Mouse (Mus musculus) frontal cortex, adult (tissue): ENCODE measurements around the gene Brox.
"Not testable (repeated sequence)": the region's sequence is repeated elsewhere in the genome, so short reads cannot be mapped to it uniquely, and the experiment has no call there.

Experiments
- ATAC-seq: cut with Nextera tagmentation; 2 replicates; pipeline ENCODE4 v1.9.2; 2017; ENCODE audit warnings: mild to moderate bottlenecking, moderate library complexity, mixed read lengths; ENCODE audit not compliant: low TSS enrichment

Gene Brox

DNA sequence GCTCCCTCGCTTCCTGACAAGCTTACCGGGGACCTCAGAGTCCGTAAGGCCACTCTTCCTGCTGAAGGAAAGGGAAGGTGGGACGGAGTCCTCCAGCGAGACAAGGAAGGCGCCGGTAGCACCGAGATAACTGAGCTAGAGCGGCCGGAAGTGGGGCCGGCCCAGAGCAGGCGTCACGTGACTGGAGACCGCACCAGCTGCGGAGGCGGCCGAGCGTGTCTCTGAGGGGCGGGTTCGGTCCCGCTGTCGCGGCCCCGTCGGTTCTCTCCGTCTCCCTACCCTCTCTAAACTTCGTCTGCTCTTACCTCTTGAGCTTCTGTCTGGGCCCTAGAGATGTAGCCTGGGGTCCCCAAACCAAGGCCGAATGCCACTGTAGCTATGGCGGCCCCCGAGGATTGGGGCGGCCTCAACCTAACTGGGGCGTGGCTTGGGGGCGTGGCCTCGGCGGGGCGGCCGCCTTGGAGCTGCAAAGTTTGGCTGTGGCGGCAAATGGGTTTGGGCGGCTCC is at the start of gene Brox:
Gene Brox (minus strand): TSS at position 393 of the 507 bp plus-strand sequence.
- peak; percentile 90 for ATAC-seq

DNA sequence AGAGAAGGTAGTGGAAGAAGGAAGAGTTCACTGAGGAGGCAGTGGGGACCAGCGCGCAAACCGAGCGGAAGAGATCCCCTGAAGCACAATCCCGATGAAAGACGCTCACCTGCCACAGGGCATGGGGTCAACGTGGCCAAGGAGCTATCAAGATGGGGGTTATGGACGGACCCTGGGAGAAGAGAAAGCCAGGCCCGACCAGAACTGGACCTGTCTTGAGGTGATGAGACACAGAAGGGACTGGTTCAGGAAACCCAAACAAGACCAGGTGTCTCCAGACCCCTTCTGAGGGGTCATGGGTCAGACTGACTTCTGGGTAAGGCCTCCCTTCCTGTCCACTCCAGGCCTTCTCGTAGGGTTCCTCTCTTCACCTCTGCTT is 48.7 kb upstream of the Brox start:
- no peak for ATAC-seq

DNA sequence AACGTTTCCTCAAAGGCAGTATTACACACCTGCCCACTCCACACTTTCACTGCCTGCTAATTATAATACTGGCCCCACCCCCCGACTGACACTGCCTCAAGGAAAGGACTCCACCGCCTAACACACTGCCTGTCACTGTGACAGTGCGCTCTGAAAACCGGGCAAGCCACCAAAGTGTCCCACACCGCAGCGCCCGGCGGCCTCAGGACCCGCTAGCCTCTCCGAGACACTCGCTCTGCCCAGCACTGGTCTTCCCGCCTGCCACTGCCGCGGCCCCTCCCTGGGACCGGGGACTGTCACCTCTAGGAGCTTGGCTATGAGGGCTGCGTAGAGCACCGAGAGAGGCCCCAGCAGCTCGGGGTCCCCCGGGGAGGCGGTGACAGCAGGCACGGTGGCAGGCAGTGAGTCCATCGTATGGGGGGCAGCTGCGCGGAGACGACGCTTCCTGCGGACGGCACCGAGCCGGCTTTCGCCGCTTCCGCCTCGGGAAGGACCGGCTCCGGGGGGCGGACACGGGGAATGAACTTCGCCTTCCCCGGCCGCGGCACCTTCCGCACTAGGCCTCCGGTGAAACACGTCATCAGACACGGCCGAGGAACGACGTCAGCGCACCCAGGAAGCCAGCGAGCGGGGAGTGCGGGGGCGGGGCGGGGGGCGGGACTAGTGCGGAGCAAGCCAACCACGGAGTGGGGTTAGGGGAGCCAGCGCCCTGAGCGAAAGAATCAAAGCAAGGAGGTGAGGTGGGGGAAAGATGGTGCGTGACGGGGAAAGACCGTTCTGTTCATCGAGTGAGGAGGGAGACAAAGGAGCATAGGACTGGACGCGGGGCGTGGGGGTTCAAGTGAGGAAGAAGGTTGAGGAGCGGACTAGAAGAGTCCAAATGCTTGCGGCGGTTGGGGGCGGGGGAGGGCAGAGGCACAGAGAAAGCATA is 48.1 kb upstream of the Brox start:
- ATAC-seq = peak; percentile 92

DNA sequence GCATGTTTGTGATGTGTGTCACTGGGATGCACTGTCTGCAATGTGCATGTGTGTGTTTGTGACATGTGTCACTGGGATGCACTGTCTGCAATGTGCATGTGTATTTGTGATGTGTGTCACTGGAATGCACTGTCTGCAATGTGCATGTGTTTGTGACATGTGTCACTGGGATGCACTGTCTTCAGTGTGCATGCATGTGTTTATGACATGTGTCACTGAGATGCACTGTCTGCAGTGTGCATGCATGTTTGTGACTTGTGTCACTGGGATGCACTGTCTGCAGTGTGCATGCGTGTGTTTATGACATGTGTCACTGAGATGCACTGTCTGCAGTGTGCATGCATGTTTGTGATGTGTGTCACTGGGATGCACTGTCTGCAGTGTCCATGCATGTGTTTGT is 45.8 kb upstream of the Brox start:
- ATAC-seq = not testable (repeated sequence)

DNA sequence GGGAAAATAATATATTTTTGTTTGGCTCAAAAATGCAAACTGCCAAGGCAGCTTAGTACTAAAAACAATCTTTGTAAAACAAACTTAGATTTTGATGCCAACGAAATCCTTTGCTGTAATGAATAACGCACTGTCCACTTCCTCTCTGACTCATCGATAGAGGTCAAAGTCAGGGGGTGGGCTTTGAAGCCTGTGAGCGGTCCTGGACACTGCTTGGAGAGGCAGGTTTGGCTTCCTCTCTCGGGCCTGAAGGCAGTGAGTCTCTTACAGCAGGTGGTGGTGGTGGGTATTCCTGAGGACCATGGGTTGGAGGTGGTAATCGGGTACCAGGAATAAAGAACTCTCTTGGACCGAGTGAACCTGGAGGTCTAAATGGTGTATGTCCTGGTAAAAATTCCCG is 30.1 kb upstream of the Brox start:
- ATAC-seq = no peak

DNA sequence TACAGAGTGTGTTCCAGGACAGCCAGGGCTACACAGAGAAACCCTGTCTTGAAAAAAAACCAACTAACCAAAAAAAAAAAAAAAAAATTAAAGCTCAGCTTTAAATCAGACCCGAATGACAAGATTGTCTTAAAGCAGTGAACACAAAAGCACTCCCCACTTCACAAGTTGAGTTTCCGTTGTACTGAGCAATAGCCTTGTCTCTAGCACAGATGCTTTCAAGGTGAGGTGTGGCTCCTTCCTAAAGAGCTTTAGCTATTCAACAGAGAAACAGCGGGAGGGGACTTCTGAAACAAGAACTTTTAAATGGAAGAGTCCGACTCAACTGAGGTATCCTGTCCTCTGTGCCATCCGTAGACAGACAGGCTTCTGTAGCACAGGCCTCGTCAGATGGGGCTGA is 27.4 kb upstream of the Brox start:
- ATAC-seq = no peak

DNA sequence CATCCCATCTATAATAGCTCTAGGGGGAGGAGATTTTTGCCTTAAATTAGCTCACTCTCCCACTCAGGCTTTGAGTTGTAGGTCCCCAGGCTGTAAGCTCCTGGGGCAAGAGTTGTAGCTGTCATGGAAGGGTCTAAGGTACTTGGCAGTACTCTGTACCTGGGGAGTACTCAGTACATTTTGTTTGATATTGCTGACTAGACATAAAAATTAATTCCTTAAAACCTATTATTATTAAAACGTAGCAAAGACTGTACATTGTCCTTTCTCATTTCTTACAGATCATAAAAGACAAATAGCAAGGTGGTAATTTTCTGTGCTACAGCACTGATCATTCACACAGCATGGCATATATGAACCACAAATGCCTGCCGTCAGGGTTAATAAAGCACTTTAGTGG is 26.9 kb upstream of the Brox start:
- ATAC-seq = no peak

DNA sequence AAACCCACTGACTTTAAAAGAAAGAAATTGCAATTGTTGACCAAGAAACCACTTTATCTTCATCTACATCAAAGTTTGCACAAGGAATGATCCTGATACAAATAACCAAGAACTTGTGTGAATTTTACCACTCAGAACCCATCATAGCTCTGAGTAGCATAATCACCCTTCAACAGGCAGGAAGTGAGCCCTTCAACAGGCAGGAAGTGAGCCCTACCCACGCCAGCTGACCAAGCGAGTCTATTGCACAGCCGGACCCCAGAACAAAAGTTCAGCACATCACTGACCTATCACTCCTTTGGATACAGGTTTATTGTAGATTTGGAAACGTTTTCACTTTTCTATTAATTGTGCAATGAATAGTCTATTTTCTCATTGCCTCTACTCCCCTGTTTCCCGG is 25.4 kb upstream of the Brox start:
- ATAC-seq = not testable (repeated sequence)

DNA sequence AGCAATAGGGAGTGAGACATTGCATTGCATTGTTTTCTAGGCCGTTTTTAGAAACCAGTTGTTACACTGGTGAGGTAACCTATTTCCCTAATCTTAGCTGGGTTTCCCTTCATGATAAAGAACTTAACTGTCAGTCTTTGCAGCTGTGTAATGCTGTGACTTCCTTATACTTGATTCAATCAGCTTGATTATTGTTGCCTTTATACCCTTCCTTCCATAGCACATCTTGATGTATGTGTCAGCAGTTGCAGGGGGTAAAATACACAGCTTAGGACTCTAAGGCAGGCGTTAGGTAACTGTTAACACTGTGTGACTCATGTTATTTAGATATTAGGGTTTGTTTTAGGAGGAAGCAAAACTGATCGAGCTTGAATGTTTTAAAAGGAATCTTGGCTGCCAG is 23.6 kb upstream of the Brox start:
- no peak for ATAC-seq

DNA sequence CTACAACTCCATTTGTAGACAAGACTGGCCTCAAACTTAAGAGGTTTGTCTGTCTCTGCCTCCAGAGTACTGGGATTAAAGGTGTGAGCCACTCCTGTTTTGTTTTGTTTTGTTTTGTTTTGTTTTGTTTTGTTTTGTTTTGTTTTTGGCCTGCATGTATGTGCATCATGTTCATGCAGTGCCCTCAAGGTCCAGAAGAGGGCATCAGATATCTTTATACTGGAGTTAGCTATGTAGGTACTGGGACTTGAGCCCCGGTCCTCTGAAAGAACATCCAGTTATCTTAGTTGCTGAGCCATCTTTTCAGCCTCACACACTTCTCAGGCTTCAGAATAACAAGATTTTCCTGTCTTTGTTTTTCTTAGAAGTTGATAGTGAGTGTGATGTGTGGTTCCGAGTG is 18.7 kb upstream of the Brox start:
- no peak for ATAC-seq

DNA sequence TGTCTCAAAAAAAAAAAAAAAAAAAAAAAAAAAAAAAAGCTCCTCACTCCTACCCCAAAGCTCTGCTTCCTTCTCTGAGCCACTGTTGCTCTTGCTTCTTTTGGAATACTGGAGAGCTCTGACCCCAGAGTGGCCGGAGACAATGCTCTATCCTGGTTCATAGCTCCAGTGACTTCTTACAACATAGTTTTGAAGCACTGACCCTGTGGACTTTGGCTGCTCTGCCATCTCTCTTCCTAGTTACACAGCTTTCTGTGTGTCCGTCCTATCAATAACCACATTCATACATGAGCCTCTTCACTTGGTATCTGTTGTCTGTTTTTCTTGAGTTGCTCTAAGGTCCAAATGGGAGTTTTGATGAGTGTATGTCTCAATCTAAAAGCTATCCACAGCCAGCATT is 15.0 kb upstream of the Brox start:
- ATAC-seq = no peak

DNA sequence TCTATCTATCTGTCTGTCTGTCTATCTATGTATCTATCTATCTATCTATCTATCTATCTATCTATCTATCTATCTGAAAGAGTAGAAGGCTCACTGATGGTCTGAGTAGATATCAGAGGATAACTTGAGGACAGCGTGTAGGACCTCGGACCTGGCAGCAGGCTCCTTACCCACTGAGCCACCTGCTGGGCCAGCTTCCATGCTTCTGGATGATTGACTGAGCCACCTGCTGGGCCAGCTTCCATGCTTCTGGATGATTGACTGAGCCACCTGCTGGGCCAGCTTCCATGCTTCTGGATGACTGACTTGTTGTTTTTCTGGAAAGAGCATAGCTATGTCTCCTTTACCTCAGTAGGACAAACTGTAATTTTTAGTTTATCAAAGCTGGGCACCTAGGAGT is 12.5 kb upstream of the Brox start:
- not testable (repeated sequence) for ATAC-seq

DNA sequence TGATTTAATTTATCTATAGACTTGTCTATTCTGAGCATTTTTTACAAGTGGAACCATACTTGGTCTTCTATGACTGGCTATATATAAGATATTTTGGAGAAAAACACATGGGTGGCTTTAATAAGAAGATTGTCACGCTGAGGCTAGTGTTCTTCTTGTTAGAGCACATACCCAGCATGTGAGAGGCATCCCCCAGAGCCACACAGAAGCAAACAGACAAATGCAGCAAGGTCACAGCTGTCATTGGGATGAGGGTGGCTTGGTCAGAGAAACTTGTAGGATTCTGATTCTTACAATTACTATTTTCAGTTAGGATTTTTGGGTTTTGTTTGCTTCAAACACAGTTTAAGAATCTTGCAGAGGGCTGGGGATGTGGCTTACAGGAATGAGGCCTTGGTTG is 11.4 kb upstream of the Brox start:
- no peak for ATAC-seq

DNA sequence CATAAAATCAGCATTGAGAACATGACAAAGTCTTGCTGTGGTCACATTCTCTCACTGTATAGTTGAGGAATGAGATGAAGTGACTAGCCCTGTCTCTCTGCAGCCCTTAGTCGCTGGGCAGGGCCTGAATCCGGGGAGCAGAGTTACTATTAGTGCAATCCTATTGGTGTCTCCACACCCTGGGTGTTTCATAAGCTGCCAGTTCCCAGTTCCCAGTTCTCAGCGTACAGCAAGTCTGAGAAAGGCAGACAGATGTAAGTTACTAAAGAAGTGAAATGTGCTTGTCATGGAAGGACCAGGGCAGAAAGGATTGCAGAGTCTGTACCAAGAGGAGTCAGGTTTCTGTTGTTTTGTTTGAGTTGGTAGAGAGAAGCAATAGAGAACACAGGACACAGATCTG is 10.5 kb upstream of the Brox start:
- ATAC-seq = no peak

DNA sequence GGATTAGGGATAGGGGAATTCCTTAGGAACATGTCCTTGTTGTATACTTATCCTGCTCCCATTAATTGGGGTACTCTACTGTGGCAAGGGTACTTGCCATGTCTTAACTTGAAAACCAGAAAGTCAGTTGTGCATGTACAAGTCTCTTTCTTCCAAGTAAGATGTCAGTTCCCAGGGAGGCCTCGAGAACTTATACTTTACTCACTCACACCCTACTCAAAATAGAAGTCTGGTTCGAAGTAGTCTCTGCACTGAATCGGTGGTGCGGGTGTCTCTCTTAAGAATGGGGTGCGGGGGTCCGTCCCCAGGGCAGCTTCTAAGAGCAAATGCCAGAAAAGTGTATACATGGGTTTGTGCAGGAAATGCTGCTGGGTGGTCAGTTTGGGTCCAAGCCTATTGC is 2.1 kb upstream of the Brox start:
- no peak for ATAC-seq

DNA sequence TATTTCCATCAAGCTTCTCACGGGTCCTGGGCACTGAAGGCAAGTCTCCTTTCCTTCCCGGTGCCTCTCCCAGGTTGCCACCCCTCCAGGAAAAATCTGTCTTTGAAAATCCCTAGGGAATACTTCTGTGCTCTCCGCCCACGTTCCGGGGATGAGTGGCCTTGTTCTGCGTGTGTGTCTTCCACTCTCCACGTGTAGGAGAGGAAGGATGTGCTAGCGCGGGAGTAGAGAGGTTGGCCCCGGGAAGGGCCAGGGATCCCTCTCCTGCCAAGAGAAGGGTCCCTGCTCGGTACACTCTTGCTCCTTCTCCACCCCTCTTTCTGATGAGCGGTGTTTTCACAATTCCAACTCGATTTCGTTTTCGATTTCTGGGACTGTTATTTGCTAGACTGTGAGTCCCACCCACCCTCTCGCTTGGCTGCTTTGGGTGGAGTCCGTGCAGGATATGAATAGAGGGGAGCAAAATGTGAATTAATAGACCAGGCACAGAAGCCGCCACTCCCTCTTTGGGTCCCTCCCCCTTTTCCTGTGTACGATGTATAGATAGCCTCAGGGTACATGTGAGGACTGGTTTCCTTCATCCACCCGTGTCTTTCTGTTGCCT is 919 bp upstream of the Brox start:
- ATAC-seq = peak; percentile 36

DNA sequence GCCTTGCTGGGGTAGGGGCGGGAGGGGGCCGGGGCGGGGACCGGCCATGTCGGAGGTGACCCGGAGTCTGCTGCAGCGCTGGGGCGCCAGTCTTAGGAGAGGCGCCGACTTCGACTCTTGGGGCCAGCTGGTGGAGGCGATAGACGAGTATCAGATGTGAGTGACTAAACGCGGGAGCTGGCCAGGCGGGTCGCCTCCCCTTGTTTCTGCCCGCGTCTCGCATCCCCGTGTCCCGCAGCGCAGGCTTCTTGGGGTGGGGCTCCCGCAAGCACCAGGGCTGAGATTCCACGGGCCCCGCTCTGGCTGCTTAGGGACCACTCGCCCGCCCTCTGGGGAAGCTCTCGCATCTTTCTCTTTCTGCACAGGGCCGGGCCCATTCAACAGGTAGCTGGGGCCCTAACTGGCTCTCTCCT is 410 bp upstream of the Brox start:
- ATAC-seq = peak; percentile 13

DNA sequence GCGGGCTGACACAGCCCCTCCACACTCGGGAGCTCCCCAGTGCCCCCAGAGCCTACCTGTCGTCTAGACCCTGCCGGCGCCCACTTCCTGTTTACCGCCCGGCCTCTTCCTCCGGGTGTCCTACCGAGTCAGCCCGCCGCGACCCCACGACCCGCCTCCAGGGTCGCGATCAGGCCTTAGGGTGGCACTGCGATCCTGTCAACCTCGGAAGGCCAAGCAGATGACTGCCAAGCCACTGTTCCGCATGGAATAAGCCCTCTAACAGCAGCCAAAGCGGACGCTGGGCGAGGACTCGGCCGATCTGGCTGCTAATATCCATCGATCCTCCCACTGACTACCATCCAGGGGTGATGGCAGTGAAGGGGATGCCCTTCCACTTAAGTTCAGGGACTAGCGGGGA is 604 bp downstream of the Brox start, which contains the start of gene Aida:
Gene Aida (plus strand): TSS at position 126 of the 400 bp plus-strand sequence.
- peak; percentile 13 for ATAC-seq

DNA sequence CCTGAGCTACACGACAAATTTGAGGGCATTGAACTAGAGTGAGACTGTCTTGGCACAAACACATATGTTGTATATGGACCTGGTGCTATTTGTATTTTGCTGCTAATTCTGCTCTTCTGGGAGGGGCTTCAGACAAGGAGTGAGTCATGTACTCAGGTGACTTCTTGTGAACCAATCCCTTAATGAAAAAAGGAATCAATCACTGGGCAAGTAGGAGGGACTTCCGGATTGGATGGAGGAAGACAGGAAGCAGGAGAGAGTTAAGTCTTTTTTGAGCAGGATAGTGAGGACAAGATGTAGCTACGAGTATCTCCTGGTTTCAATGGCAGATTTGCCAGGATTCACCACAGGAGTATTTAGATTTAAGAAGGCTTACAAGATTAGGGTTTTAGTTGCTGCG is 7.5 kb downstream of the Brox start:
- ATAC-seq = no peak

DNA sequence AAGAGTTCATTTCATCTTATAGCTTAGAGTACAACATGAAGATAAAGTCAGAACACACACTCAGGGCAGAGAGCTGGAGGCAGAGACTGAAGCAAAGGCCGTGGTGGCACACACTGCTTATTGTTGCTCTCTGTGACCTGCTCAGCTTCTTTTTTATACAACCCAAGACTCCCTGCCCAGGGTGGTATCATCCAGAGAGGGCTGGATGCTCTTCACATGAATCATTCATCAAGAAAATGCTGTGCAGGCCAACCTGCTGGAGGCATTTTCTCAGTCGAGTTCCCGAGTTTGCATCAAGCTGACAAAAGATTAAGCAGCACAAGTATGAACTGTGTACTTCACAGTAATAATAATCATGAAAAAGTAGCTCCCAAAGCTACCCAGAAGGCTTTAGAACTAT is 8.7 kb downstream of the Brox start:
- ATAC-seq = no peak

DNA sequence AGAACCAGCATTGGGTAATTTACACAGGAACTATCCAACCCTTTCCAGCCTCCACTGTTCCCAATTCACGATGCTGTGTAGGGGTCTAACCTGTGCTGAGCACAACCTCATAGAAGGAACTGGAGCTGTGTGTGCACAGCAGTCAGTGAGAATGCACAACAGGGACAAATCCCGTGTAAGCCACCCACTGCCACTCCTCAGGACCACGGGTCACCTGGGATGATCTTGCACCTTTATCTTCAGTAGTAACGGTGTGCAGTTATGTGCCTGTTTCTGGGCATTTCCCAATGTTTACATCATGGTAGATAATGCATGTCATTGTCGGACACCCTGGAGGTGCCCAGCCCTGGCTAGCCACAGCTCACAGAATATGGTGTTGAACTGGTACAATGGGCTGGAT is 21.3 kb downstream of the Brox start:
- ATAC-seq = no peak

DNA sequence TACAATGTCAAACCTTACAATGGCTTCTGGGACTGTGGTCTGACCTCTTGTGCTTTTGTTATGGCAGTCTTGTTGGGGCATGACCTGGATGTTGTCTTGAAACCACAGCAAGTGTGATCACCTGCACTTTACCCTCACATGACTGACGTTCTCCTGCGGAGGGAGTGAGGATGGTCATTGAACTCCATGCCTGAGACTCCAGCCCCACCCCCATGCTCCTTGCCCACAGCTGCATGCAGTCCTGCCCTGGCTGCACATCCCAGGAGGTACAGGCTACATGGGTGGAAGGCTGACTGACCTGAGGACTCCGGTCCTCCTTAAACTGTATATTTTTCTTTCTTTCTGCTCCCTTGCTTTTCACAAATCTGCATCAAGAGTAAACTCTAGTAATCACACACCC is 22.7 kb downstream of the Brox start:
- no peak for ATAC-seq
